Mouse (Mus musculus) common myeloid progenitor, adult 5-6 weeks (primary cell): ENCODE results near the gene Tfrc. TPM values are rescaled to one million over a fixed set of nuclear protein-coding genes. Genes with fewer than 3 reads are reported as not detected.
"Not testable (repeated sequence)": the region's sequence is repeated elsewhere in the genome, so short reads cannot be mapped to it uniquely, and the experiment has no call there.

Experiments used
- ATAC-seq: replicated peaks from 2 replicates; pipeline ENCODE4 v1.8.0; 2016; ENCODE audit warnings: low read depth, mild to moderate bottlenecking, moderate TSS enrichment, inconsistent platforms; ENCODE audit not compliant: poor library complexity, severe bottlenecking
- total RNA-seq: library from RNA; stranded (forward); fragments of 200-1000, 187-1606 nt; gene quantifications from 2 replicates; pipeline ENCODE4 v1.2.3, GENCODE M21; 2017

Tfrc gene
- total RNA-seq, 1 experiment from 2014 or later = 139 TPM

DNA sequence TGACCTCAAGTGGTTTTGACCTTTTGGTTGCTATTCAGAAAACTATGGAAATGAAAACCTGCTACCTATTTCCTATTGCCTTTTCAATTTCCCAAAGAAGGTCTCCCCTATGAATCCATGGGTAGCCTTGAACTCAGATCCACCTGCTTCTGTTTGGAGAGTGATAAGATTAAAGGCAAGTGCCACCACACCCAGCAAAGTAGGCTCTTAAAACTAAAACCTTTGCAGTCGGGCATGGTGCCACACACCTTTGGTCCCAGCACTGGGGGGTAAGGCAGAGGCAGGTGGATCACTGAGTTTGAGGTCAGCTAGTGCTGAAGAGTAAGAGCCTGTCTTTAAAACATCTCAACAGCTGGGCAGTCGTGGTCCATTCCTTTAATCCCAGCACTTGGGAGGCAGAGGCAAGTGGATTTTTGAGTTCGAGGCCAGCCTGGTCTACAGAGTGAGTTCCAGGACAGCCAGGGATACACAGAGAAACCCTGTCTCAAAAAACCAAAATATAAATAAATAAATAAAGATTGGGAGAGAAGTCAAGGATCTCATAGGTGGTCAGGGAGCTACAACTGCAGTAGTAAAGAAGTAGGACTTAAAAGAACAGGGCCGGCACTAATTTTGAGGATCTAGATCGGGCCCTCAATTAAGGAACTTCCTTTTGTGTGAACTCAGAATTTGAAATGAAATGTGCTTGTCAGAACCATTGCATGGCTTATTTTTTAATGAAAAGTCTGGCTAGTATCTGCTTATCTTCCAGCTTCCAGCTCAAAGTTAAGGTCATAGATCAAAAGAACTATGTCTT is 1.9 kb downstream of the Tfrc start:
- ATAC-seq = no peak

DNA sequence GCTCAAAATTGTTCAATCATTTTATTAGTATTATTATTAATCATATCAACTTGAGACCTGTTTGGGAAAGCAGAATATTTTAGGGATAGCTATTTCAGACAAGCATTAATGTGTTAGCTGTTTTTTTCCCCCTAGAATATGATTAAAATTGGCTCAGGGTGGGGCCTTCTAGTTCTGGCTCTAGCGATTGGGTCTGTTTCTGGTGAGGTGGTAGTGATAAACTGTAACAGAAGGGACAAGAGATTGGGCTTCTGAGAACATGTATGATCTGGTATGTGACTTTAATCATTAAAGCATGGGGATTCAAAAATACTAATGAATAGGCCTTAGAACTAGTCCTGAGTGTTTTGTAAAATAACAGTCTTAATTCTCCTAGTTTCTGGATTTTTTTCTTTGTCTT is 3.3 kb downstream of the Tfrc start:
- no peak for ATAC-seq

DNA sequence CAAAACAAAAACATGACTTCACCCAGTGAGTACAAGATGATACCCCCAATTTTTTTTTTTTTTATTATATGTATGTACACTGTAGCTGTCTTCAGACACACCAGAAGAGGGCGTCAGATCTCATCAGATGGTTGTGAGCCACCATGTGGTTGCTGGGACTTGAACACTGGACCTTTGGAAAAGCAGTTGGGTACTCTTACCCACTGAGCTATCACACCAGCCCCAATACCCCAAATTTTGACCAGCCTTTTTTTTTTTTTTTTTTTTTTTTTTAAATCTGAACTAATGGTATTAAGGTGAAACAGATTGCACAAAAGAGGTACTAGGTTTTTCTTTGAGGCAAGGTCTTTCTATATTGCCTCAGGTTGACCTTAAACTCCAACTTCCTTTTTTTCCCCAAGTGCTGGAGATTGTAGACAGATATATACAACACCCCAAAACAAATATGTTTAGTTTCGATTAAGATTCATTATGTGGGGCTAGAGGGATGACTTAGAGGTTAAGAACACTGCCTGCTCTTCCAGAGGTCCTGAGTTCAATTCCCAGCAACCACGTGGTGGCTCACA is 4.6 kb downstream of the Tfrc start:
- ATAC-seq = no peak

DNA sequence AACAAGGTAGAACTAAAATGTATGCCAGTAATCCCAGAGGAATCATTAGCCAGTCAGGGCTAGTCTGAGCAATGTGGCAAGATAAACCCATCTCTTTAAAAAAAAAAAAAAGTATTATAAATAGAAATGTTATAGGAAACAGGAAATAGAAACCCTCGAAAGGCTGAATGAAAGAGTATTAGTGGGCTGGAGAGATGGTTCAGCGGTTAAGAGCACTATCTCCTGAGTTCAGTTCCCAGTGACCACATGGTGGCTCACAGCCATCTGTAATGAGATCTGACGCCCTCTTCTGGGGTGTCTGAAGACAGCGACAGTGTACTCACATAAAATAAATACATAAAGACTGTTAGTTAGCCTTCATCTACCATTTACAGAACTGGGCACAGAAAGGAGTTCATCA is 5.3 kb downstream of the Tfrc start:
- ATAC-seq = peak; percentile 78

DNA sequence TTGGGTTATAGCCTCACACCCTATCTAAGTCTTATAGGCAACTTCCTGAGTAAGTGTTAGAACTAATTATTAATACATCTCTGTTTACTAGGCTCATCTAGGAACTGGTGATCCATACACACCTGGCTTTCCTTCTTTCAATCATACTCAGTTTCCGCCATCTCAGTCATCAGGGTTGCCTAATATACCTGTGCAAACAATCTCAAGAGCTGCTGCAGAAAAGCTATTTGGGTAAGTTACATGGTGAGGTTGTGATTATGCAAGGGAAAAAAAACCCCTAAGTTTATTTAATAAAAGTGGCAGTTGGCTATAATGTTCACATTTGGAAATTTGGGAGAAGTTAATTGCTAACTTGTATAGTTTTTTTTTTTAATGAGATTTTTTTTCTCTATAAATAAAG is 10.2 kb downstream of the Tfrc start:
- ATAC-seq = no peak

DNA sequence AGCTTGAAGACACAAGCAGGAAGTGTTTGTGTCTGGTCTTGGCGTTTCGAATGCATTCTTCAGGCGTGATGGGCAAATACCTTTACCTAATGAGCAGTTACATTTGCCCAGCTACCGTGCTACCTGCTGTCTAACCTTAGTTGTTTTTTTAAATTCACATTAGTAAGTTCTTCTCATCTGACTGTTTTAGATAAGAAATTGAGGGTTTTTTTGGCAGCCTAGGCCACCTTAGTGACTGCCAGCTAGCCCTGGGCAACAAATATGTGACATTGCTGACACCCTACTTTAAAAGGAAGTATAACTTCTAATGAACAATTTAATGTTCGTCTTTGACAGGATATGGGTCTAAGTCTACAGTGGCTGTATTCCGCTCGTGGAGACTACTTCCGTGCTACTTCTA is 19.4 kb downstream of the Tfrc start:
- no peak for ATAC-seq

DNA sequence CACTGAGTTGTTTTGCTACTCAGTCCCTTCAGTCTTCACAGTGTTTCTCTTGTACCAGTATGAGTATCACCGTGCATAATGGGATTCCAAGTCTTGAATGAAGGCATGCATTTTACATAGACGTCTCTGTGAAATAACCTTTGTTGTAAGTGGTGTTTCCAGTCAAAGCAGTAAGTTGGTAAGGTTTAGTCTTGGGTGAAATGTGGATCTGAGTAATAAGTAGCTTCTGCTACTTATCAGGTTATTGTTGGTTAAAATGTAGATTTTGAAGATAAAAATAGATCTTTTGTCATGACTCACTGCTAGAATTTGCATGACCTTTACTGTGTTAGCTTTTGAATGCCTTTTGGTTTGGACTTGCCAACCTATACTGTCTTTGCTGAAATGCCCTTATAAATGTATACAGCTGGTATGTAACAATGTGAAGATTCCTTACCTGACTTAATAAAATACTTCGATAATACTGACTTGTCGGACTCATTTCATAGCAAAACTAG is 23.7 kb downstream of the Tfrc start:
- no peak for ATAC-seq

DNA sequence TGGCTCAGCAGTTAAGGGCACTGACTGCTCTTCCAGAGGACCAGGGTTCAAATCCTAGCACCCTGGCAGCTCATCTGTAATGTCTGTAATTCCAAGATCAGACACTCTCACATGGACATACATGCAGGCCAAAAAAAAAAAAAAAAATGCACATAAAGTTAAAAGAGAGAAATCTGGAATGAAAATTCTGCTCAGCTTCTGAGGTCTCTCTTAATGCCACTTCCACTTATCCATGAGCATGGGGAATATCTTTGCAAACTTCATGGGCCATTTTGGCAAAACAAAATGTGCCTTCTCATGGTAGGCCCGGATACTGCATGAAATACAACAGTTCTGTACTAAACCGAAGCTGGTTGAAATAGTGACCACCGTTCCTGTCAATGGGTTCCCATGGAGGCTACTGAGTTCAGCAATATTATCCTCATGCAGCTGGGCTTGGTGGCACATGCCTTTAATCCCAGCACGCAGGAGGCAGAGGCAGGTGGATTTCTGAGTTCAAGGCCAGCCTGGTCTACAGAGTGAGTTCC is 24.8 kb downstream of the Tfrc start:
- no peak for ATAC-seq

DNA sequence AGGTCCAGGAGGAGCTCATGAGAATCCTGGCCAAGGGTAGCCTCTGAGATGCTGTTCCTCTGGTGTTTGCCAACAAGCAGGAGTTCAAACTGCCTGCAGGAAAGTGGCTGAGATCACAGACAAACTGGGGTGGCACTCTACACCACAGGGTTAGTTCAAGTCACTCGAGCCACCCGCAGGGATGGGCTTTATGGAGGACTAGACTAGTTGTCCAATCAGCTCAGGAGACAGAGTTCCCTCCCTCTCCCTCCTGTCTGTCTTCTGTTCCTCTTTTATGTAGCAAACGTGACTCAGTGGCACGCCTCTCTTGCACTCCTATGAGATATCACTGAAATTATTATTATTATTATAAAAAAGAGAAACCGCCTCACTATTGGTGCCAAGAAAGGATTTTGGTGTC is 25.5 kb downstream of the Tfrc start:
- ATAC-seq = 0 out of 2 replicates have a peak, but pooled peaks have one; percentile 21

DNA sequence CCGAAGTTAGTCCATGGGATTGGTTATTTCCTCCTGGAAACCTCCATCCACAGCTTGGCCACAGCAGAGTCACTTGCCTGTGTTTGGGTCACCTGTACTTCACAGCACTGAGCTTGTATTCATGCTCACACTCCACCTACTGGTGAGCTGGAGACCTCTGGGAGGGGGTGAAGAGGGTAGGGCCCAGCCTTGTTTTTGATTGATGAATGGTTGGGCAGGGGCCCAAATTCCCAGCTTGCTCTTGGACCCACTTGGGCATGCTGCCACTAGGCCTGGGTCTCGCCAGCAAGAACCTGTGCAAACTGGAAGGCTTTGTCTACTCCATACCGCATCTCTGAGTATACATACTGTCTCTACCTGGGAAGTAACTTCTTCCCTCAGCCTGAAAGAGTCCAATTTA is 26.6 kb downstream of the Tfrc start:
- ATAC-seq = no peak

DNA sequence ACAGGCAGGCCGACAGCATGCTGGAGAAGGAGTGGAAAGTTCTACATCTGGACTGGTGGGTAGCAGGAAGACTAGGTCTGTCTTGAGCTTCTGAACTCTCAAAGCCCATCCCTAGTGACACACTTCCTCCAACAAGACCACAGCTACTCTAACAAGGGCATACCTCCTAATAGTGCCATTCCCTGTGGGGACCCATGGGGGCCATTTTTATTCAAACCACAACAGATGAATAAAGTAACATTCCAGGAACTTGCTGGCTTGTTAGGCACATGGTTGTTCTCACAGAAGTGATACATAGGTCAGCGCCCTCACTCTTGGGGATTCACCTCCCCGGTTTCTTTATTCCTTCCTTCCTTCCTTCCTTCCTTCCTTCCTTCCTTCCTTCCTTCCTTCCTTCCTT is 27.6 kb downstream of the Tfrc start:
- no peak for ATAC-seq

DNA sequence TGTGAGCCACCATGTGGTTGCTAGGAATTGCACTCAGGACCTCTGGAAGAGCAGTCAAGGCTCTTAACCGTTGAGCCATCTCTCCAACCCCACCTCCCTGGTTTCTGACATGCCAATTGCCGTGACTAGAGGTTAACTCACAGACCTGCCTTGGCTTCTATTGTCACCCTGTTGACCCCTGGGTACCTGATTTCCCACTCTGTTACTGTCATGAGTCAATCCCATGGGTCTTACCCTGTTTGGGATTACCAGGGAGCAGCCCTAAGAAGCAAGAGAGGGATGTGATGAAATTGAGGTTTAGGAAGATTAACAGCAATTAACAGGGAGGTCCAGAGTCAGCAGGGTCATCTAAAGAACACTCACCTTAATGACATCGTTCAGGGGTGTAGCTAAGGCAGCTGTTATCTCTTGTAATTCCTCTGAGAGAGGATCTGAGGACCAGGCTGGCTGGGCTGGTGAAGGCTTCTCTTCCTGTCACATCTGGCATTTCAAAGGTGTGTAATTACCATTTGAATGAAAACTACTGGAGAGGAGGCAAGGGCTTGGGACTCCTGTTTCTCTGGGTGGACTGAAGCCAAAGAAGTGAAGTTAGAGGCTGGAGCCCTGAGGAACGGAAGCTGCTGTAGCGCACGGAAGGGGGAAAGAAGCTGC is 28.3 kb downstream of the Tfrc start:
- no peak for ATAC-seq

DNA sequence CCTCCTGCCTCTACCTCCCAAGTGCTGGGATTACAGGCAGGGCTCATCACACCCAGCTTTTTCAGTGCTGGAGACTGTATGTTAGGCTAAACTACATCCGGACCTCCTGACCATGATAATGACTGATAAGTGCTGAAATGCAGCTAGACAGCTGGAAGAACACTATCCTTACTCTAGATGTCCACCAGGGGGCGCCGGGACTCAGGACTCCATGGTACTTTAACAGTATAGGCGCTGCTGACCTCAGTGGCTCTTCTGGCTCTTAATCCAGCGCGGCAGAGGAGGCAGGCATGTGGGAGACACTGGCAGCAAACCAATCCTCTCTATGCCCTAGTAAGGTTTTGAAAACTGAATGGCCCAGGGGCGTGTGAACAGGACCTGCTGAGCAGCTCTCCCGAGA is 29.8 kb downstream of the Tfrc start:
- peak; percentile 92 for ATAC-seq

DNA sequence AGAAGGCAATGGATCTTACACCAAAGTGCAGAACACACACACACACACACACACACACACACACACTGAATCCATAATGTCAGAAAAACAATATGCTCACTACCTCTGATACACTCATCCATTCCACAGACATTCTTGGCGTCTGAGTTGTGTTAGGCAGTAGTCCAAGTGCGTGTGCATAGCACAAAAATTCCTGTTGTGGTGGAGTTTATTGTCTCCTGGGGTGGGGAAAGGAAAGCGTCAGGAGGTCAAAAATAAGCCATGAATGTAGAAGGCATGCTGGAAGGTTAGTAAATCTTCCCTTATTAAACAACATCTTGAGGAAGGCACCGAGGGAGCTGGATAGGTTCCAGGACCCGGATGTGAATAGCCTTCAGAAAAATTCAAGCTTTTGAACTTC is 31.4 kb downstream of the Tfrc start:
- no peak for ATAC-seq

DNA sequence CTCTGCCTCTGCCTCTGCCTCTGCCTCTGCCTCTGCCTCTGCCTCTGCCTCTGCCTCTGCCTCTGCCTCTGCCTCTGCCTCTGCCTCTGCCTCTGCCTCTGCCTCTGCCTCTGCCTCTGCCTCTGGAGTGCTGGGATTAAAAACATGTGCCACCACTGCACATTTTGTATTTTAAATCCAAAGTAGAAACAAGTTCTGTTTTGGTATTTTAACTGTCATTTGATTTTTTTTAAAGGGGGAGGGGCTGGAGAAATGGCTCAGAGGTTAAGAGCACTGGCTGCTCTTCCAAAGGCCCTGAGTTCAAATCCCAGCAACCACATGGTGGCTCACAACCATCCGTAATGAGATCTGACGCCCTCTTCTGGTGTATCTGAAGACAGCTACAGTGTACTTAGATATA is 32.0 kb downstream of the Tfrc start:
- ATAC-seq = not testable (repeated sequence)

DNA sequence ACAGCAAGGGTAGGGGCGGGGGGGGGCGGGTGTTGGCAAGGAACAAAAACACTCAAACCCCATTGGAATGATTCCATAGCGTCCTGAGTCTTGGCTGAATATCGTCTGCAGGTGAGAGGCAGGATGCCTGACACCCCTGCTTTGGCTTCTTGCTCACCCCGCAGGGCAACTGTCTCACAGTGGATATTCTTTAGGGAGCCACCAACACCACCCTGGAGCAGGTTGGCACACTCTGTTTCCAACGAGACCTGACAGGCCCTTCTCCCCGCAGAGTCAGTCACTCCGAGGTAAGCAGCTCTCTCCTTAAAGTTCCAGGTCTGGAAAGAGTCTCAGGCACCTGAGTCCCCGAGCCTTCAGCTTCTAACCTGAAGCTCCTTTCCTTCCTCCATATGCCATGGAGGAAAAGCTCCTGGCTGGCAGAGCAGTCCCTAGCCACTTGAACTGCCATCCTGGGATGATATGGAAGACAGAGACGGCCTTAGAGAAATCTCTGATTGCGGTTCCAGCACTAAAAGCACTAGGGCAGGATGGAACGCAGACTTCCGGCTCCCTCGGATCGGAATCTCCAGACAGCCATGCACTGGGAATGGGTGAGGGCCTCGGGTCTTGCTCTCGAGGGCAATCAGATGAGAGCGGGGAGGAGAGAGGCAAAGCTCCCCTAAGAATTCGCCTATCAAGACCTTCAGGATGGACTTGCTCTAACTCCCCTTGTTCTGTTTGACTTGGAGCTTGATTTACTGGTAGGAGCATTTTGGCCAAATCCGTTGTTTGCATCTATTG is 32.9 kb downstream of the Tfrc start:
- no peak for ATAC-seq

DNA sequence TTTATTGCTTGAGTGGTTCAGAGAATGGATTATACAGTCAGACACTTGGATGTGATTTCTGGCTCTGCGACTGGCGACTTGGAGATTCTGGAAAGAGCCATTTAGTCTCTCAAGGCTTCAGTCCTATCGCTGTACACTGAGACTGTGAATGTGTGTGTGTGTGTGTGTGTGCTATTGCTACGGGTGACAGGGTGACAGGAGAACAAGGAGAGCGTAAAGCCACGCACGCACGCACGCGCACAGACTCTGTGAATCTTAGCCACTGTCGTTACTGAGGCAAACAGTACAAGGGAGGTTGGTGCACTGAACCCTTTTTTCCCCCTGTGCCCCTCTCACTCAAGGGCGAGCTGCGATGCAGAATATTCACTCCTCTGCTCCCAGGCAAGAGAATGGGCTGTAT is 33.6 kb downstream of the Tfrc start:
- ATAC-seq = no peak

DNA sequence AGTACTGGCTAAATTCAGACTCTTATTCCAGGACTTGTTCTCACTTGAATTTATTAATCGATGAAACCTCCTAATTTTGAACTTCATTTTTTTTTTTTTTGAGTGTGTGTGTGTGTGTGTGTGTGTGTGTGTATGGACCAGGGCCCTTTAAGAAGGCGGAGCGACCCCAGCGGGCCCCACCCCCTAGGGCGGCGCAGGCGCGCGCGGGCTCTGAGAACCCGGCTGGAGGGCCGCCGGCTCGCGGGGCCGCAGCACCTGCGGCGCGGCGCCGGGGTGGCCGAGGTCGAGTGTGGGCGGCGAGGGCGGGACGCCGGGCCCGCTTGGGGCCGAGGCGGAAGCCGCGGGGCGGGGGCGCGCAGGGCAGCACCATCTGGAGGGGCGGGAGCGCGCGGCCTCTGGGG is 34.9 kb downstream of the Tfrc start, which contains the start of gene Tnk2:
Gene Tnk2 (plus strand): TSS at position 214 of the 401 bp plus-strand sequence.
- ATAC-seq = peak; percentile 70

DNA sequence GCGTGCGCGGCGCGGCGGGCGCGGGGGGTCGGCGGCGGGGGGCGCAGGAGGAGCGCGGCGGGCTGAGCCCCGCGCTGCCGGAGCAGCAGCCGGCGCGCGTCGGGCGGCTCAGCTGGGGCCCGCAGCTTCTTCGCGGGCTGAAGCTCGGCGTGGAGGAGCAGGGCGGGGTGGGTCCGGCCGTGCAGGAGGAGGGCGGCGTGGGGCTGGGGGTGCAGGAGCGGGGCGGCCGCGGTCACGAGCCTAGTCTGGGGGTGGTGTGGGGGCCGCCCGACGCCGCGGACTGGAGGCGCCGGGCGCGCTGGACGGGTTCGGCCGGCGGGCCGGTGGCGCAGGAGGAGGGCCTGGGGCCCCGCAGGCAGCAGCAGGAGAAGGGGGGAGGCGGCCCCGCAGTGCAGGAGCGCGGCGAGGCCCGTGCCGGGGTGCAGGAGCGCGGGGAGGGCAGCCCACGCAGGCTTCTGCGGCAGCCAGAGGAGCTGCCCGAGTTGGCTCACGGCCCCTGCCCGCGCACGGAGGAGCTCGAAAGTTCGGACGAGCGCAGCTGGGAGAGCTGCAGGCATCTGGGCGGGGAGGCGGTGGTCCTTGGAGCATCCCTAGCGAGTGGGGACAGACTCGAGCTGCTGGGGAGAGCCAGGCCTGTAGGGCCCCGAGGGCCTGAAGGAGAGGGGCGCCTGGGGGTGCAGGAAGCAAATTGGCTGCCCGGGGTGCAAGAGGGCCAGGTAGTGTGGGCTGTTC is 35.5 kb downstream of the Tfrc start:
- ATAC-seq = no peak

DNA sequence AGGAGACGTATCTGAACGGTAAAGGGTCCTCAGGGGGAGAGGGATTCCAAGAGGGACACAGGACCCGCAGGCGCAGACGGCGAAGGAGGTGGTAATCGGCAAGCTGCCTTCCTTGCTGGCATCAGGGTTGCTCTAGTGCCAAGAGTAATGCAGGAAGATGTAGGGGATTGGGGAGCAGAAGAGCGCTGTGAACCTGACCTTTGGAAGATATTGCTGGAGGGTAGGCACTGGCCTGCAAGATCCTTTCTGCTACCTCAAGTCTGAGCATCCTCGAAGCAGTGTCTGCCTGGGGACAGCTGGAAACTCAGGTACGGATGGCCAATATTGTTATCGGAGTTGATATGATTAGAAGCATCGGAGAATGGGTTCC is 36.1 kb downstream of the Tfrc start:
- ATAC-seq = no peak
